Mouse (Mus musculus): ENCODE measurements around the gene Tcam1. TPM values are rescaled to one million over a fixed set of nuclear protein-coding genes. Genes with fewer than 3 reads are reported as not detected.

Gene Tcam1
- total RNA-seq, 1 experiment from 2014 or later: not detected

GRCm38 (mm10) chr11:106271794-106272643 lies 4.5 kb upstream of the Tcam1 start:
- 0 out of 2 replicates have a peak, but pooled peaks have one; percentile 5 for ATAC-seq (replicated peaks; ENCODE audit: insufficient number of reproducible peaks, low FRiP score, low TSS enrichment, poor library complexity, severe bottlenecking)

GRCm38 (mm10) chr11:106272644-106273310 lies 3.7 kb upstream of the Tcam1 start, which contains the start of gene Smarcd2:
TSS of gene Smarcd2 (minus strand) at chr11:106272972.
- ATAC-seq (replicated peaks; ENCODE audit: insufficient number of reproducible peaks, low FRiP score, low TSS enrichment, poor library complexity, severe bottlenecking): peak; percentile 85

- ATAC-seq (replicated peaks; ENCODE audit: insufficient number of reproducible peaks, low FRiP score, low TSS enrichment, poor library complexity, severe bottlenecking): no peak
These were observed 3.2 kb upstream of the Tcam1 start for GRCm38 (mm10) chr11:106273311-106273684.

- no peak for ATAC-seq (replicated peaks; ENCODE audit: insufficient number of reproducible peaks, low FRiP score, low TSS enrichment, poor library complexity, severe bottlenecking)
These were observed 2.7 kb upstream of the Tcam1 start for GRCm38 (mm10) chr11:106273811-106274210.

- ATAC-seq (replicated peaks; ENCODE audit: insufficient number of reproducible peaks, low FRiP score, low TSS enrichment, poor library complexity, severe bottlenecking): no peak
These were observed 2.1 kb upstream of the Tcam1 start for GRCm38 (mm10) chr11:106274374-106274773.

GRCm38 (mm10) chr11:106274971-106275411 lies 1.5 kb upstream of the Tcam1 start:
- ATAC-seq (replicated peaks; ENCODE audit: insufficient number of reproducible peaks, low FRiP score, low TSS enrichment, poor library complexity, severe bottlenecking): no peak

GRCm38 (mm10) chr11:106282452-106282851 lies 6.0 kb downstream of the Tcam1 start:
- no peak for ATAC-seq (replicated peaks; ENCODE audit: insufficient number of reproducible peaks, low FRiP score, low TSS enrichment, poor library complexity, severe bottlenecking)

- ATAC-seq (replicated peaks; ENCODE audit: insufficient number of reproducible peaks, low FRiP score, low TSS enrichment, poor library complexity, severe bottlenecking): no peak
These were observed 6.9 kb downstream of the Tcam1 start for GRCm38 (mm10) chr11:106283371-106283770.

- ATAC-seq (replicated peaks; ENCODE audit: insufficient number of reproducible peaks, low FRiP score, low TSS enrichment, poor library complexity, severe bottlenecking): no peak
These were observed 7.7 kb downstream of the Tcam1 start for GRCm38 (mm10) chr11:106284126-106284525.

- no peak for ATAC-seq (replicated peaks; ENCODE audit: insufficient number of reproducible peaks, low FRiP score, low TSS enrichment, poor library complexity, severe bottlenecking)
These were observed 9.7 kb downstream of the Tcam1 start for GRCm38 (mm10) chr11:106286206-106286605.

GRCm38 (mm10) chr11:106286987-106287386 lies 10.5 kb downstream of the Tcam1 start:
- no peak for ATAC-seq (replicated peaks; ENCODE audit: insufficient number of reproducible peaks, low FRiP score, low TSS enrichment, poor library complexity, severe bottlenecking)

GRCm38 (mm10) chr11:106289369-106289768 lies 12.9 kb downstream of the Tcam1 start:
- no peak for ATAC-seq (replicated peaks; ENCODE audit: insufficient number of reproducible peaks, low FRiP score, low TSS enrichment, poor library complexity, severe bottlenecking)

- ATAC-seq (replicated peaks; ENCODE audit: insufficient number of reproducible peaks, low FRiP score, low TSS enrichment, poor library complexity, severe bottlenecking): no peak
These were observed 13.9 kb downstream of the Tcam1 start for GRCm38 (mm10) chr11:106290376-106290775.

GRCm38 (mm10) chr11:106291861-106292260 lies 15.4 kb downstream of the Tcam1 start:
- ATAC-seq (replicated peaks; ENCODE audit: insufficient number of reproducible peaks, low FRiP score, low TSS enrichment, poor library complexity, severe bottlenecking): no peak

GRCm38 (mm10) chr11:106301765-106302164 lies 25.3 kb downstream of the Tcam1 start, which contains the start of gene Gh:
TSS of gene Gh (minus strand) at chr11:106301865.
- no peak for ATAC-seq (replicated peaks; ENCODE audit: insufficient number of reproducible peaks, low FRiP score, low TSS enrichment, poor library complexity, severe bottlenecking)

GRCm38 (mm10) chr11:106302634-106303033 lies 26.2 kb downstream of the Tcam1 start:
- ATAC-seq (replicated peaks; ENCODE audit: insufficient number of reproducible peaks, low FRiP score, low TSS enrichment, poor library complexity, severe bottlenecking): peak; percentile 84

GRCm38 (mm10) chr11:106305348-106306064 lies 29.0 kb downstream of the Tcam1 start:
- ATAC-seq (replicated peaks; ENCODE audit: insufficient number of reproducible peaks, low FRiP score, low TSS enrichment, poor library complexity, severe bottlenecking): peak; percentile 76

- no peak for ATAC-seq (replicated peaks; ENCODE audit: insufficient number of reproducible peaks, low FRiP score, low TSS enrichment, poor library complexity, severe bottlenecking)
These were observed 29.6 kb downstream of the Tcam1 start for GRCm38 (mm10) chr11:106306065-106306385.

GRCm38 (mm10) chr11:106306758-106307157 lies 30.3 kb downstream of the Tcam1 start:
- ATAC-seq (replicated peaks; ENCODE audit: insufficient number of reproducible peaks, low FRiP score, low TSS enrichment, poor library complexity, severe bottlenecking): no peak

Measured in monocyte, adult 5-6 weeks (primary cell).